Mouse (Mus musculus) mature B cell (primary cell): ENCODE results near the gene Hcrt.

Experiments
- in situ Hi-C: fragments of 300-500 bp; cut with MboI; formaldehyde crosslinking; loops from 2 replicates; pipeline ENCODE4 v1.14.3; 2019

Hcrt gene

GRCm38 (mm10) chr11:100711783-100712615 lies 50.7 kb downstream of the Hcrt start, which contains the start of gene Kat2a:
TSS of gene Kat2a (minus strand) at chr11:100712465.
- in situ Hi-C loops: no loop called here
